Comparison of ENCODE assay signal across 24 mouse cellular contexts in the genomic region with DNA sequence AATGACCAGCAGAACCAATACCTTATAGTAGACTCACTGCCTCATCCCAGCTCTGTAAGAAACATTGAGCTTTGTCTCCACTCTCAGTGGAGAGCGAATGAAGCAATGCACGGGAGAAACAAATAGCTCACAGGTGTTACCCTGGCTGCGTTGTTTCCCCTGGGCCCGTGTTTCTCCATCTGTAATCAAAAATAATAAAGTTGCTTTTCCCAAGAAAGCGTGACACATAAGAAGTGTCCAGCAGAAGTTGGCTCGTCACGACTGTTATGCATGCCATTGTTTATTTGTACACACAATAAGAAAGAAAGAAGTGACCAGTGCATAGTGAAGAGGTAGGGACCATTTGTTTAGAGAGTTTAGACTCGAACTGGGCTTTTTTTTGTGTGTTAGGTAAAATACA.
DNase-seq lines count a peak whose midpoint lies in the region; ATAC-seq and TF ChIP-seq lines count a peak whose summit lies in the region.
"Had no signal": no experiment of that assay in that cellular context is flagged by ENCODE, and none has a peak within 500 bp of the region (broad histone marks: within the 10 kb centered on the region; RNA-seq: fewer than 3 reads in every experiment).

No protein-coding gene starts in this region.

- intact Hi-C loops in heart, adult 2 months (cut with DNase I), result no loop called here
- intact Hi-C loops in heart, postnatal 36 days (cut with DNase I), result loop anchor here (5.0 kb wide), 3 partner anchors 97 to 228 kb away; partner anchors contain the start of gene Frmd6

- no peaks in the 10 kb centered on the region for H3K79me2 ChIP-seq in heart, adult 2 months (replicated peaks; ENCODE audit: control insufficient read depth, insufficient read depth, low read length)

- no peaks in the 10 kb centered on the region for H3K27me3 ChIP-seq in forebrain, embryonic 15.5 days
- no peaks in the 10 kb centered on the region for H3K27me3 ChIP-seq in forebrain, embryonic 10.5 days (ENCODE audit: poor library complexity, severe bottlenecking)
- H3K27me3 ChIP-seq in heart, adult 2 months (ENCODE audit: control insufficient read depth, insufficient read depth, low read length), result no peaks in the 10 kb centered on the region
- no peaks in the 10 kb centered on the region for H3K27me3 ChIP-seq in heart, embryonic 12.5 days (replicated peaks)
- no peaks in the 10 kb centered on the region for H3K27me3 ChIP-seq in heart, embryonic 14.5 days (ENCODE audit: control insufficient read depth, insufficient read depth, low read length)
- H3K27me3 ChIP-seq: embryonic facial prominence, embryonic 13.5 days; forebrain, embryonic 13.5 days; limb, embryonic 15.5 days; midbrain, embryonic 15.5 days; stomach, embryonic 15.5 days had no signal

- no peak overlapping the region for H3K9ac ChIP-seq in forebrain, embryonic 15.5 days (replicated peaks)
- no peak overlapping the region for H3K9ac ChIP-seq in heart, adult 2 months (ENCODE audit: low read depth, low read length)
- no peak overlapping the region for H3K9ac ChIP-seq in heart, embryonic 12.5 days
- H3K9ac ChIP-seq in heart, embryonic 14.5 days (ENCODE audit: low read length), result no peak overlapping the region
- H3K9ac ChIP-seq: embryonic facial prominence, embryonic 13.5 days; forebrain, embryonic 13.5 days; limb, embryonic 15.5 days; liver, embryonic 14.5 days; lung, embryonic 14.5 days; midbrain, embryonic 15.5 days; stomach, embryonic 15.5 days had no signal

- DNase-seq in forebrain, embryonic 10.5 days (ENCODE audit: extremely low spot score, low spot score), result no peak
- DNase-seq in heart, adult 2 months, result peak; percentile 43 to 50
- peak; percentile 21 to 37 for DNase-seq in heart, postnatal 36 days
- no peak for DNase-seq in left cerebral cortex, adult 9 months (ENCODE audit: low spot score in 2 of 2)
- DNase-seq in kidney, postnatal 36 days, result no peak
- DNase-seq: cerebellum, adult 8-10 months; cerebellum, postnatal 36 days; embryo, embryonic 11 days; layer of hippocampus, adult 9-11 months; thymus, adult 2 months had no signal

- H3K27ac ChIP-seq in forebrain, embryonic 15.5 days (replicated peaks), result 0 out of 2 replicates have a peak overlapping the region, but pooled peaks have one; percentile 39
- no peak overlapping the region for H3K27ac ChIP-seq in forebrain, embryonic 10.5 days
- H3K27ac ChIP-seq in heart, adult 2 months, result peak overlapping the region; percentile 78
- H3K27ac ChIP-seq in heart, embryonic 12.5 days (ENCODE audit: poor library complexity, severe bottlenecking), result no peak overlapping the region
- H3K27ac ChIP-seq in heart, embryonic 14.5 days (replicated peaks in 1 of 2; ENCODE audit: control insufficient read depth in 1 of 2, insufficient read depth in 1 of 2, low read depth in 2 of 2, low read length in 2 of 2), result peak overlapping the region; percentile 32 to 57; a peak in 2 of 4 replicates
- H3K27ac ChIP-seq: embryonic facial prominence, embryonic 13.5 days; forebrain, embryonic 13.5 days; hindbrain, postnatal 0 days; limb, embryonic 15.5 days; liver, embryonic 14.5 days; midbrain, embryonic 15.5 days; stomach, embryonic 15.5 days had no signal

- TF ChIP-seq EP300 in heart, adult 2 months (IDR thresholded peaks at IDR 0.05; ENCODE audit: insufficient read depth, low read depth, low read length), result no peak

- peaks cover 17% of the 10 kb centered on the region for H3K4me1 ChIP-seq in forebrain, embryonic 15.5 days
- peaks cover 4% of the 10 kb centered on the region; the same call in 1 of the 2 replicates for H3K4me1 ChIP-seq in forebrain, embryonic 10.5 days
- peaks cover 12% of the 10 kb centered on the region for H3K4me1 ChIP-seq in heart, adult 2 months (ENCODE audit: control insufficient read depth, insufficient read depth, low read length)
- H3K4me1 ChIP-seq in heart, embryonic 12.5 days (replicated peaks), result peaks cover 52% of the 10 kb centered on the region
- H3K4me1 ChIP-seq in heart, embryonic 14.5 days (ENCODE audit: control insufficient read depth in 2 of 2, insufficient read depth in 2 of 2, low read length in 2 of 2), result peaks cover 31 to 54% of the 10 kb centered on the region in 2 experiments
- H3K4me1 ChIP-seq: forebrain, embryonic 13.5 days; midbrain, embryonic 15.5 days had no signal

- no peaks in the 10 kb centered on the region for H3K9me3 ChIP-seq in forebrain, embryonic 15.5 days
- H3K9me3 ChIP-seq in forebrain, embryonic 10.5 days, result no peaks in the 10 kb centered on the region; the same call in 1 of the 2 replicates
- peaks cover 3% of the 10 kb centered on the region; the same call in 1 of the 2 replicates for H3K9me3 ChIP-seq in heart, embryonic 12.5 days (replicated peaks)
- no peaks in the 10 kb centered on the region for H3K9me3 ChIP-seq in heart, embryonic 14.5 days (ENCODE audit: control insufficient read depth, low read length)
- H3K9me3 ChIP-seq: embryonic facial prominence, embryonic 13.5 days; forebrain, embryonic 13.5 days; limb, embryonic 15.5 days; midbrain, embryonic 15.5 days; stomach, embryonic 15.5 days had no signal

- no peak overlapping the region for H3K4me3 ChIP-seq in forebrain, embryonic 15.5 days
- no peak overlapping the region for H3K4me3 ChIP-seq in forebrain, embryonic 10.5 days
- H3K4me3 ChIP-seq in heart, adult 2 months, result no peak overlapping the region
- H3K4me3 ChIP-seq in heart, embryonic 12.5 days, result no peak overlapping the region
- no peak overlapping the region for H3K4me3 ChIP-seq in heart, embryonic 14.5 days (ENCODE audit: control insufficient read depth in 1 of 2, insufficient read depth in 1 of 2, low read depth in 1 of 2, low read length in 2 of 2)
- H3K4me3 ChIP-seq: embryonic facial prominence, embryonic 13.5 days; erythroblast, embryonic 14.5 days; forebrain, embryonic 13.5 days; limb, embryonic 15.5 days; midbrain, embryonic 15.5 days; myocyte; stomach, embryonic 15.5 days had no signal

- no peak for TF ChIP-seq POLR2A in heart, adult 2 months (IDR thresholded peaks at IDR 0.05; ENCODE audit: insufficient read depth, low read depth, low read length)

- H3K36me3 ChIP-seq in forebrain, embryonic 15.5 days, result no peaks in the 10 kb centered on the region
- H3K36me3 ChIP-seq in forebrain, embryonic 10.5 days (replicated peaks), result no peaks in the 10 kb centered on the region
- H3K36me3 ChIP-seq in heart, adult 2 months (ENCODE audit: control insufficient read depth, insufficient read depth, low read length), result peaks cover 30% of the 10 kb centered on the region
- no peaks in the 10 kb centered on the region for H3K36me3 ChIP-seq in heart, embryonic 12.5 days
- H3K36me3 ChIP-seq in heart, embryonic 14.5 days (ENCODE audit: control insufficient read depth, insufficient read depth, low read length), result no peaks in the 10 kb centered on the region
- H3K36me3 ChIP-seq: embryonic facial prominence, embryonic 13.5 days; limb, embryonic 15.5 days; midbrain, embryonic 15.5 days; stomach, embryonic 15.5 days had no signal

- no peak for ATAC-seq in forebrain, embryonic 15.5 days (replicated peaks)
- no peak for ATAC-seq in heart, embryonic 12.5 days (ENCODE audit: insufficient number of reproducible peaks, low FRiP score)
- no peak for ATAC-seq in heart, embryonic 14.5 days (ENCODE audit: insufficient number of reproducible peaks, insufficient read depth, low FRiP score, low read depth)
- ATAC-seq: hindbrain, postnatal 0 days; intestine, embryonic 16.5 days; midbrain, embryonic 15.5 days had no signal

- H3K4me2 ChIP-seq in forebrain, embryonic 15.5 days (replicated peaks), result no peak overlapping the region
- no peak overlapping the region for H3K4me2 ChIP-seq in heart, embryonic 12.5 days
- H3K4me2 ChIP-seq in heart, embryonic 14.5 days (ENCODE audit: low read length), result no peak overlapping the region
- H3K4me2 ChIP-seq: embryonic facial prominence, embryonic 13.5 days; forebrain, embryonic 13.5 days; limb, embryonic 15.5 days; lung, embryonic 14.5 days; midbrain, embryonic 15.5 days; stomach, embryonic 15.5 days had no signal

- 85% methylated on average over 8 of the region's 8 CpGs for WGBS in forebrain, embryonic 15.5 days
- WGBS in forebrain, embryonic 10.5 days, result 92% methylated on average over 8 of the region's 8 CpGs
- whole genome bisulfite sequencing in heart, adult 2 months, result 51% methylated on average over 8 of the region's 8 CpGs
- WGBS in heart, embryonic 12.5 days, result 90% methylated on average over 8 of the region's 8 CpGs
- 86% methylated on average over 8 of the region's 8 CpGs for WGBS in heart, embryonic 14.5 days

- no peak for TF ChIP-seq CTCF in heart, adult 2 months (IDR thresholded peaks at IDR 0.05)

Comparison
In these comparisons a context has a peak if more than half of its experiments do, and no peak if none do; other contexts are left out.
1. H3K27ac ChIP-seq: peak in forebrain, embryonic 15.5 days (single experiment), heart, adult 2 months (single experiment) and heart, embryonic 14.5 days (2 of 2); none in forebrain, embryonic 10.5 days (single experiment) and heart, embryonic 12.5 days (single experiment).
2. DNase-seq: peak in heart, adult 2 months (2 of 2) and heart, postnatal 36 days (2 of 2); none in forebrain, embryonic 10.5 days (single experiment), left cerebral cortex, adult 9 months (0 of 2) and kidney, postnatal 36 days (0 of 2).